In the genomic region with DNA sequence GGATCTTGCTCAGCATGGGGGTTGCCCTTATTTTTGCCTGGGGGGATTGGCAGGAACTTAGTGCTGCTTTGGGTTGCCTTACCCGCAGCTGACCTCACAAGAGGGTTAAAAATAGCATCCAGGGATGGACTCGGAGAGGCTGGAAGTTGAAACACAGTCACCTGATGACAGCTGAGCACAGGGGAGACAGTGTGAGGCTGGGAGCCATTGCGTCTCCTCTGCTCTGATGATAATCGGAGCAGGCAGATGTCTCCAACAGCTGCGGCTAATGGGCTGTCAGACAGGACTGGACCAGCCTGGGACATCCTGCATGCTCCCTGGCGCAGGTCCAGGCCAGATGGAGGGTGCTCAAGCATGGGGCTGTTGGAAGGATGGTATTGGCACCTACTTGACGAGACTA, we compare ENCODE assay signal across 10 mouse cellular contexts.
DNase-seq lines count a peak whose midpoint lies in the region; ATAC-seq lines count a peak whose summit lies in the region.
"Had no signal": no experiment of that assay in that cellular context is flagged by ENCODE, and none has a peak within 500 bp of the region (broad histone marks: within the 10 kb centered on the region; RNA-seq: fewer than 3 reads in every experiment).

No protein-coding gene starts in this region.

- WGBS in neural tube, embryonic 13.5 days: 50% methylated on average over 7 of the region's 7 CpGs
- WGBS in forebrain, embryonic 12.5 days: 83% methylated on average over 7 of the region's 7 CpGs

- H3K27ac ChIP-seq in neural tube, embryonic 13.5 days (replicated peaks): no peak overlapping the region
- H3K27ac ChIP-seq in forebrain, embryonic 12.5 days: no peak overlapping the region
- H3K27ac ChIP-seq: liver, embryonic 15.5 days had no signal

- DNase-seq in cerebellum, postnatal 14 days: peak; percentile 71 to 86
- no peak for DNase-seq in cerebellum, adult 11-12 months
- DNase-seq in neural tube, embryonic 10.5 days (ENCODE audit: extremely low spot score, low spot score): no peak
- peak; percentile 43 for DNase-seq in kidney, adult 9 months
- DNase-seq in retina, postnatal 7 days (ENCODE audit: low read depth, low spot score): peak; percentile 36
- DNase-seq: gastrocnemius, postnatal 25 days had no signal

- no peak overlapping the region for H3K4me3 ChIP-seq in neural tube, embryonic 13.5 days
- no peak overlapping the region for H3K4me3 ChIP-seq in forebrain, embryonic 12.5 days (replicated peaks)
- H3K4me3 ChIP-seq: liver, embryonic 15.5 days had no signal

- H3K27me3 ChIP-seq in neural tube, embryonic 13.5 days: peaks cover 6% of the 10 kb centered on the region
- H3K27me3 ChIP-seq in forebrain, embryonic 12.5 days: no peaks in the 10 kb centered on the region
- H3K27me3 ChIP-seq: liver, embryonic 15.5 days had no signal

- H3K9me3 ChIP-seq in neural tube, embryonic 13.5 days: no peaks in the 10 kb centered on the region
- no peaks in the 10 kb centered on the region for H3K9me3 ChIP-seq in forebrain, embryonic 12.5 days
- H3K9me3 ChIP-seq: liver, embryonic 15.5 days had no signal

- H3K4me1 ChIP-seq in neural tube, embryonic 13.5 days (replicated peaks): peaks cover 21% of the 10 kb centered on the region
- peaks cover 13% of the 10 kb centered on the region for H3K4me1 ChIP-seq in forebrain, embryonic 12.5 days
- H3K4me1 ChIP-seq: liver, embryonic 15.5 days had no signal

- no peaks in the 10 kb centered on the region for H3K36me3 ChIP-seq in neural tube, embryonic 13.5 days
- no peaks in the 10 kb centered on the region for H3K36me3 ChIP-seq in forebrain, embryonic 12.5 days (replicated peaks)
- H3K36me3 ChIP-seq: liver, embryonic 15.5 days had no signal

- no peak overlapping the region for H3K9ac ChIP-seq in neural tube, embryonic 13.5 days
- H3K9ac ChIP-seq in forebrain, embryonic 12.5 days: no peak overlapping the region
- H3K9ac ChIP-seq: liver, embryonic 15.5 days had no signal

- peak; percentile 83 for ATAC-seq in neural tube, embryonic 13.5 days (ENCODE audit: low read depth)
- no peak for ATAC-seq in megakaryocyte, adult 5-6 weeks (ENCODE audit: poor library complexity, severe bottlenecking)
- no peak for ATAC-seq in forebrain, embryonic 12.5 days (ENCODE audit: low FRiP score)

- no peak overlapping the region for H3K4me2 ChIP-seq in neural tube, embryonic 13.5 days
- H3K4me2 ChIP-seq in forebrain, embryonic 12.5 days: no peak overlapping the region
- H3K4me2 ChIP-seq: liver, embryonic 15.5 days had no signal

Comparison
In these comparisons a context has a peak if more than half of its experiments do, and no peak if none do; other contexts are left out.
1. DNase-seq: peak in cerebellum, postnatal 14 days (2 of 2), kidney, adult 9 months (single experiment) and retina, postnatal 7 days (single experiment); none in cerebellum, adult 11-12 months (single experiment) and neural tube, embryonic 10.5 days (single experiment).